Mouse (Mus musculus) kidney, embryonic 15.5 days (tissue): ENCODE measurements around the gene Gm14137. TPM values are rescaled to one million over a fixed set of nuclear protein-coding genes. Genes with fewer than 3 reads are reported as not detected.
A peak's percentile ranks its signal among the peaks of the same experiment; 100 is the strongest.

Experiments used
- ATAC-seq: fragments of 200-750 bp; cut with Nextera tagmentation; replicated peaks from 2 replicates; pipeline ENCODE4 v1.8.0; 2017; ENCODE audit warnings: moderate TSS enrichment; ENCODE audit not compliant: low FRiP score
- H3K27ac ChIP-seq: fragments of 300-500 bp; sonication (generic); 2 replicates; pipeline ENCODE4 v1.5.1; 2015; ENCODE audit warnings: mild to moderate bottlenecking, inconsistent platforms
- H3K27me3 ChIP-seq: fragments of 300-500 bp; sonication (generic); 2 replicates; pipeline ENCODE4 v1.6.1; 2015; ENCODE audit warnings: inconsistent platforms
- H3K36me3 ChIP-seq: fragments of 300-500 bp; sonication (generic); 2 replicates; pipeline ENCODE4 v1.6.1; 2015; ENCODE audit warnings: inconsistent platforms
- H3K4me1 ChIP-seq: fragments of 300-500 bp; sonication (generic); 2 replicates; pipeline ENCODE4 v1.6.1; 2015; ENCODE audit warnings: inconsistent platforms
- H3K4me2 ChIP-seq: fragments of 300-500 bp; sonication (generic); 2 replicates; pipeline ENCODE4 v1.6.1; 2015; ENCODE audit warnings: moderate library complexity, mild to moderate bottlenecking, inconsistent platforms
- H3K4me3 ChIP-seq: fragments of 300-500 bp; sonication (generic); replicated peaks from 2 replicates; pipeline ENCODE4 v1.5.1; 2015; ENCODE audit warnings: mild to moderate bottlenecking, inconsistent platforms
- H3K9ac ChIP-seq: fragments of 300-500 bp; sonication (generic); 2 replicates; pipeline ENCODE4 v1.6.1; 2015; ENCODE audit warnings: mild to moderate bottlenecking, inconsistent platforms
- H3K9me3 ChIP-seq: fragments of 300-500 bp; sonication (generic); replicated peaks from 2 replicates; pipeline ENCODE4 v1.6.1; 2016; ENCODE audit warnings: inconsistent platforms
- WGBS: fragments of 180-500 bp; shearing (Covaris S2); methylation state at CpG from one replicate; pipeline ENCODE4 v1.1.7; 2015; ENCODE audit warnings: mixed read lengths; 5-methylcytosine and 5-hydroxymethylcytosine counted together
- polyA plus RNA-seq: library from polyadenylated mRNA; unstranded; fragments of >200 nt; fragmentation: Nextera tagmentation; extraction: Ambion mirVana; gene quantifications from 2 replicates; pipeline ENCODE4 v1.2.1, GENCODE M21; 2015

Gm14137 gene
- polyA plus RNA-seq, 1 experiment from 2014 or later: 0.81 TPM

DNA sequence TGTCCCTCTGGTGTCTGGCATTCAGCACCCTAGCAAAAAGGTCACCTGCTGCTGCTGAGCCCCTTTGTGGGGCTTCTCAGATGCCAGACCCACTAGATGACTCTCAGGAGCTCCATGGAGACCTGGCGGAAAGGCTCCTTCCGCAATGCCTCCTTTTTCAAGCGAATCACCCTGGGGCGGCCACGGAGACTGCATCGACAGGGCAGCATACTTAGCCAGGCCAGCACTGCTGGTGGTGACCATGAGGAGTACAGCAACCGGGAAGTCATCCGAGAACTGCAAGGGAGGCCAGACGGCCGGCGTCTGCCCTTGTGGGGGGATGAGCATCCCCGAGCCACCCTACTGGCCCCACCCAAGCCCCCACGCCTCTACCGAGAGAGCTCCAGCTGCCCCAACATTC is 557 bp downstream of the Gm14137 start:
- Histone ChIP-seq H3K9ac (no peak overlapping the region; the same call in 1 of the 2 replicates), H3K27me3 (no peaks in the 10 kb centered on the region), H3K27ac (peak overlapping the region; percentile 32; the same call in 1 of the 2 replicates), H3K9me3 (no peaks in the 10 kb centered on the region), H3K36me3 (peaks cover 31% of the 10 kb centered on the region), H3K4me2 (no peak overlapping the region), H3K4me1 (peaks cover 43% of the 10 kb centered on the region), H3K4me3 (no peak overlapping the region)
- 46% methylated on average over 14 of the region's 14 CpGs for WGBS
- no peak for ATAC-seq

DNA sequence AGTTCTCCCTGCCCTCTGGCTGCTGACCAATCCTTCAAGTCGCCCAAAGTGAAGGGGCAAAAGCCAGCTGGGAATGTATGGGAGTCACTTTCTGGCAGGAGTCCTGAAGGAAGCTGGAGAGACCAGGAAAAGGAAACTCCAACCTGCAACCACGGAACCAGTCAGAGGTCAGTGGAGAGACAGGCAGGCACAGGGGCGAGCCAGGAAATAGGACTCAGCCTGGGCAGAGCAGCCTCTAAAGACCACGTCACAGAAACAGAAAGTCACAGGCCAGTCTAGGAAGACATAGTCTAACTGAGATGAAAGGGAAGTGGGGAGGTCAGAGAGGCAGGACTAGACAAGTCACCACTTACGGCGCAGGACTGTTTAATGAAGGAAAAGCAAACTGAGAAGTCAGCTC is 1.3 kb downstream of the Gm14137 start:
- Histone ChIP-seq H3K9me3 (no peaks in the 10 kb centered on the region), H3K27ac (0 out of 2 replicates have a peak overlapping the region, but pooled peaks have one; percentile 42)
- WGBS: 55% methylated on average over 6 of the region's 6 CpGs

GRCm38 (mm10) chr2:119176761-119177160 is 2.5 kb downstream of the Gm14137 start:
- Histone ChIP-seq H3K36me3 (peaks cover 43% of the 10 kb centered on the region), H3K27me3 (no peaks in the 10 kb centered on the region), H3K27ac (no peak overlapping the region), H3K4me1 (peaks cover 38% of the 10 kb centered on the region), H3K9me3 (no peaks in the 10 kb centered on the region), H3K4me2 (no peak overlapping the region), H3K4me3 (no peak overlapping the region), H3K9ac (no peak overlapping the region)
- no peak for ATAC-seq
- 69% methylated on average over 3 of the region's 3 CpGs for WGBS

More for the DNA sequence above, 1.3 kb downstream of the Gm14137 start:
- ATAC-seq: no peak
- Histone ChIP-seq H3K4me1 (peaks cover 43% of the 10 kb centered on the region), H3K27me3 (no peaks in the 10 kb centered on the region), H3K4me2 (no peak overlapping the region), H3K9ac (no peak overlapping the region), H3K36me3 (peaks cover 38% of the 10 kb centered on the region), H3K4me3 (no peak overlapping the region)

DNA sequence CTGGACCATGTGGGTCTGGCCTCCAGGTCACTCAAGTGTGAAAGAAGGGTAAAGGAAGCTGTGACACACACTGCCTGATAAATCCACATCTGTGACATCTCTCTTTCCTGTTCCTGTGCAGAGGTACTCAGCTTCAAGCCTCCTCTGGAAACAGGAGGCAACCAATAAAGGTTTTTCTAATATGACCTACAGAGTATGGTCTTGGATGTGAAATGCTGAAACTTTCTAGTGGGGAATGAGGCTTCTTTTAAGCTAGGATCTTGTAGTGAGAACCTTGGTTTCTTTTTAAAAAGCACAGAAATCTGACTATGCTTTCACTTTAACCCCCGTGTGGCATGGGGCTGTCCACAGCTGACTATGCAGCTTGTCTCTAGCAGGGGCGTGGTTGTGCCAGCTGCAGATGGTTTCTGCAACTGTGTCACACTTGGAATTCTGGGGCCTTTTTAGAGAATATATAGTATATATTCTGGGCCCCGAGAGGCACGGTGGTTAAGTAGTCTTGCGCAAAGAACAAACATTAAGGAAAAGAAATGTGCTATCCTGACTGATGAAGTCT is 3.2 kb downstream of the Gm14137 start:
- no peaks in the 10 kb centered on the region for H3K9me3 ChIP-seq
- peaks cover 47% of the 10 kb centered on the region for H3K36me3 ChIP-seq
- H3K4me2 ChIP-seq: no peak overlapping the region
- WGBS: 86% methylated on average over 5 of the region's 5 CpGs
- H3K4me1 ChIP-seq: peaks cover 31% of the 10 kb centered on the region
- H3K27ac ChIP-seq: no peak overlapping the region
- ATAC-seq: no peak
- no peak overlapping the region for H3K9ac ChIP-seq
- H3K27me3 ChIP-seq: no peaks in the 10 kb centered on the region
- H3K4me3 ChIP-seq: no peak overlapping the region

GRCm38 (mm10) chr2:119182914-119183313 is 8.6 kb downstream of the Gm14137 start:
- ATAC-seq: no peak
- no peak overlapping the region for H3K27ac ChIP-seq
- H3K27me3 ChIP-seq: no peaks in the 10 kb centered on the region
- no peak overlapping the region for H3K9ac ChIP-seq
- 86% methylated on average over 7 of the region's 7 CpGs for WGBS
- no peak overlapping the region for H3K4me2 ChIP-seq
- H3K4me3 ChIP-seq: no peak overlapping the region
- peaks cover 67% of the 10 kb centered on the region for H3K36me3 ChIP-seq
- no peaks in the 10 kb centered on the region for H3K9me3 ChIP-seq
- H3K4me1 ChIP-seq: no peaks in the 10 kb centered on the region

DNA sequence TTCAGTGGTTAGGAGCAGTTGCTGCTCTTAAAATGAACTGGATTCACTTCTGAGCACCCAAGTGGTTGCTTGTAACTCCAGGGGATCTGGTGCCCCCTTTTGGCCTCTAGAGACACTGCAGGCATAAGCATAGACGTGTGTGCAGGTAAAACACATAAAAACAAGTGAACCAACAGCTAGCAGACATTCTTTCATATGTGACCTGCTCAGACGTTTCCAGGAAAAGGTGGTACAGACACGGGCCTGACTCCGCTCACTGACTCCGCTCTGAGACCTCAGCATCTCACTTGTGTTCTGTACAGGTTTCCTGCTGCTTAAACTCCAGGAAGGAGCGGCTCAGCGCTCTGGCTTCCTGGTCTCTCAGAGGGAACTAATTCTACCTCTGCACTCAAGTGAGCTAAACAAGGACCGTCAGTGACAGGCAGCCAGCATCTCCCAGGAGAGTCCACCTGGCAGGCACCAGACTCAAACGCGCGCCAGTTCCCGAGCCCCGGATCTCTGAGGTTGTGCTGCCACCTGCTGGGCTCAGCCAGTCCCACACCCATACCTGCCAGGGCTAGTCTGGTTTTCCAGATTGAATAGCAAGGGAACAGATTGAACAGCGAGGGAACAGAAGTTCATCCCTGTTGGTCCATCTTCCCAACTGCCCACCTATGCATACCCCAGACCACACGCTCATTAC is 14.9 kb downstream of the Gm14137 start:
- peak overlapping the region; percentile 39 for H3K4me3 ChIP-seq

GRCm38 (mm10) chr2:119190969-119191368 is 16.7 kb downstream of the Gm14137 start:
- H3K4me1 ChIP-seq: peaks cover 4% of the 10 kb centered on the region
- H3K27me3 ChIP-seq: no peaks in the 10 kb centered on the region
- no peak for ATAC-seq
- H3K9me3 ChIP-seq: no peaks in the 10 kb centered on the region
- H3K4me3 ChIP-seq: no peak overlapping the region
- 91% methylated on average over 5 of the region's 5 CpGs for WGBS
- no peak overlapping the region for H3K27ac ChIP-seq
- H3K36me3 ChIP-seq: peaks cover 4% of the 10 kb centered on the region
- H3K4me2 ChIP-seq: no peak overlapping the region
- no peak overlapping the region for H3K9ac ChIP-seq

More for the DNA sequence above, 14.9 kb downstream of the Gm14137 start:
- Histone ChIP-seq H3K27ac (peak overlapping the region; percentile 34; the same call in 1 of the 2 replicates), H3K4me1 (peaks cover 4% of the 10 kb centered on the region), H3K36me3 (peaks cover 17% of the 10 kb centered on the region), H3K9me3 (no peaks in the 10 kb centered on the region), H3K27me3 (no peaks in the 10 kb centered on the region), H3K4me2 (peak overlapping the region; percentile 75), H3K9ac (no peak overlapping the region; the same call in 1 of the 2 replicates)
- ATAC-seq: peak; percentile 85
- 7% methylated on average over 15 of the region's 15 CpGs for WGBS

DNA sequence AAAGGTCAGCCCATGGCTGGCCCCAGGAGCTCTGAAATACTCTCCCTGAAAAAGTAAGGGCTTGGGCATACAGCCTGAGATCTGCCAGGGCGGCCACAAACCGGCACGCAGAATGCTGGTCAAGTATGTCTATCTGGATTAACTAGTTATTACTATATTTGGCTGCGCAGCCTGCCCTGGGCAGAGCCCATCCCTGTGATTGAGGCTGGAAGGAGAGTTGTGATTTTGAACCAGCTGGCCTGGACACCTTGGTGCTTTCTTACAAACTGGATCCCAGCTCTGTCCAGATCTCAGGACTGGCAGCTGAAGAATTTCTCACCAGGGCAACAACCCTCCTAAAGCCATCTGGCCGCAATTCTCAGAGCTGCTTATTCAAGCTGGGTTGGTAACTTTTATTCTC is 19.8 kb downstream of the Gm14137 start:
- 79% methylated on average over 5 of the region's 5 CpGs for WGBS
- no peak for ATAC-seq

GRCm38 (mm10) chr2:119196316-119197108 is 22.2 kb downstream of the Gm14137 start:
- Histone ChIP-seq H3K4me1 (peaks cover 21% of the 10 kb centered on the region), H3K27ac (peak overlapping the region; percentile 33), H3K9ac (0 out of 2 replicates have a peak overlapping the region, but pooled peaks have one; percentile 3), H3K36me3 (no peaks in the 10 kb centered on the region), H3K4me2 (no peak overlapping the region), H3K9me3 (no peaks in the 10 kb centered on the region), H3K4me3 (no peak overlapping the region), H3K27me3 (no peaks in the 10 kb centered on the region)
- WGBS: 22% methylated on average over 4 of the region's 4 CpGs
- ATAC-seq: peak; percentile 56; the same call in 1 of the 2 replicates

More for the DNA sequence above, 19.8 kb downstream of the Gm14137 start:
- no peak overlapping the region for H3K4me3 ChIP-seq
- H3K4me1 ChIP-seq: peaks cover 22% of the 10 kb centered on the region
- no peak overlapping the region for H3K4me2 ChIP-seq
- no peaks in the 10 kb centered on the region for H3K36me3 ChIP-seq
- H3K27ac ChIP-seq: no peak overlapping the region
- H3K9me3 ChIP-seq: no peaks in the 10 kb centered on the region
- no peak overlapping the region for H3K9ac ChIP-seq
- no peaks in the 10 kb centered on the region for H3K27me3 ChIP-seq

- no peak overlapping the region for H3K4me3 ChIP-seq
- no peak overlapping the region for H3K27ac ChIP-seq
- no peak overlapping the region for H3K9ac ChIP-seq
- no peaks in the 10 kb centered on the region for H3K27me3 ChIP-seq
- H3K9me3 ChIP-seq: no peaks in the 10 kb centered on the region
- no peak overlapping the region for H3K4me2 ChIP-seq
- no peaks in the 10 kb centered on the region for H3K36me3 ChIP-seq
- ATAC-seq: no peak
- WGBS: 81% methylated on average over 1 of the region's 1 CpGs
- H3K4me1 ChIP-seq: peaks cover 21% of the 10 kb centered on the region
Observed at GRCm38 (mm10) chr2:119197493-119197892, 23.2 kb downstream of the Gm14137 start.

GRCm38 (mm10) chr2:119198049-119198448 is 23.7 kb downstream of the Gm14137 start:
- peaks cover 27% of the 10 kb centered on the region for H3K4me1 ChIP-seq
- no peak overlapping the region for H3K4me2 ChIP-seq
- no peak overlapping the region for H3K27ac ChIP-seq
- H3K36me3 ChIP-seq: no peaks in the 10 kb centered on the region
- H3K9ac ChIP-seq: no peak overlapping the region
- no peak overlapping the region for H3K4me3 ChIP-seq
- no peaks in the 10 kb centered on the region for H3K9me3 ChIP-seq
- H3K27me3 ChIP-seq: no peaks in the 10 kb centered on the region
- WGBS: 28% methylated on average over 1 of the region's 1 CpGs
- no peak for ATAC-seq

DNA sequence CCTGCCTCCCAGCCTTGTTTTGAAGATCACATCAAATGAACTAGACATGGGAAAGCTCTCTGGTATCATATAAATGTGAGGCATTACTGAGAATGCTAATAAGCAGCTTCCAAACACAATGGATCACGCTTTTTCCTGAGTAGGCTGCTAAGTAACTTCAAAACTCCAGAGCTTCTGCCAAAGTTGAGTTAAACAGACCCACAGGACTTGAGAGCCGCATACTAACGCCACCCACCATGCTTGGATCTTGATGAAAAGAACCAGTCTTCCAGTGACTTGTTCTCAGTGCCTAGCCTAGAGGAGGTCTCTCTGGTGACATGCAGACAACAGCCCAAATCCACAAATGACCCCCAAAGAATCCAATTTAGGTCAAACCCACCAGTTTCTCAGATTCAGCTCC is 24.6 kb downstream of the Gm14137 start:
- no peak for ATAC-seq
- Histone ChIP-seq H3K9me3 (no peaks in the 10 kb centered on the region), H3K4me2 (no peak overlapping the region), H3K36me3 (no peaks in the 10 kb centered on the region), H3K27ac (no peak overlapping the region), H3K4me3 (no peak overlapping the region), H3K9ac (no peak overlapping the region), H3K27me3 (no peaks in the 10 kb centered on the region), H3K4me1 (peaks cover 36% of the 10 kb centered on the region)
- 61% methylated on average over 3 of the region's 3 CpGs for WGBS
